Mouse (Mus musculus): ENCODE data around the gene Tmprss9. TPM values are rescaled to one million over a fixed set of nuclear protein-coding genes. Genes with fewer than 3 reads are reported as not detected.

Gene Tmprss9
- total and polyA plus RNA-seq, 3 experiments, result 0.15 to 0.25 TPM; not detected in 1

DNA sequence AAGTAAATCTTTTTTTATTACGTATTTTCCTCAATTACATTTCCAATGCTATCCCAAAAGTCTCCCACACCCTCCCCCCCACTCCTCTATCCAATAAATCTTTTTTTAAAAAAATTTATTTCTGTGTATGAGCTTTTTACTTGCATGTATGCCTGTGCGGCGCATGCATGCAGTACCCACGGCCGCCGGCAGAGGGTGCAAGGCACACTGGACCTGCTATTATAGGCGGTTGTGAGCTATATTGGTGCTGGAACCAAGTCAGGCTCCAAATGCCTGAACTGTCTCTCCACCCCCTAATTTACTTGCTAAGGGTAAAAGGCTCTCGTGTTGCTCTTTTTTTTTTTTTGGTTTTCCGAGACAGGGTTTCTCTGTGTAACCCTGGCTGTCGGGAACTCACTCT is 9.7 kb downstream of the Tmprss9 start (continued):
- TF ChIP-seq MXI1 (IDR thresholded peaks at IDR 0.05; ENCODE audit: low read depth, low read length) (no peak), POLR2AphosphoS2 (IDR thresholded peaks at IDR 0.05; ENCODE audit: low read length) (no peak), RAD21 (IDR thresholded peaks at IDR 0.05; ENCODE audit: low read depth, low read length) (peak; percentile 67), GATA1 (IDR thresholded peaks at IDR 0.05; ENCODE audit: low read depth, low read length) (no peak), CHD2 (IDR thresholded peaks at IDR 0.05; ENCODE audit: low read length) (no peak), NELFE (IDR thresholded peaks at IDR 0.05; ENCODE audit: low read depth, low read length) (no peak), GABPA (IDR thresholded peaks at IDR 0.05; ENCODE audit: low read depth, low read length) (no peak), TCF12 (IDR thresholded peaks at IDR 0.05; ENCODE audit: low read depth, low read length) (no peak), EP300 (IDR thresholded peaks at IDR 0.05; ENCODE audit: low read depth in 1 of 2, low read length in 2 of 2) (no peak), ZNF384 (IDR thresholded peaks at IDR 0.05; ENCODE audit: low read depth, low read length) (no peak), POLR2AphosphoS5 (IDR thresholded peaks at IDR 0.05; ENCODE audit: borderline replicate concordance, low read depth, low read length) (no peak), KAT2A (conservative IDR thresholded peaks at IDR 0.05; ENCODE audit: low read depth, low read length) (no peak), USF1 (IDR thresholded peaks at IDR 0.05; ENCODE audit: low read depth, low read length) (no peak), MEF2A (IDR thresholded peaks at IDR 0.05; ENCODE audit: extremely low read depth, insufficient replicate concordance, low read depth, low read length, poor library complexity, severe bottlenecking) (no peak)

DNA sequence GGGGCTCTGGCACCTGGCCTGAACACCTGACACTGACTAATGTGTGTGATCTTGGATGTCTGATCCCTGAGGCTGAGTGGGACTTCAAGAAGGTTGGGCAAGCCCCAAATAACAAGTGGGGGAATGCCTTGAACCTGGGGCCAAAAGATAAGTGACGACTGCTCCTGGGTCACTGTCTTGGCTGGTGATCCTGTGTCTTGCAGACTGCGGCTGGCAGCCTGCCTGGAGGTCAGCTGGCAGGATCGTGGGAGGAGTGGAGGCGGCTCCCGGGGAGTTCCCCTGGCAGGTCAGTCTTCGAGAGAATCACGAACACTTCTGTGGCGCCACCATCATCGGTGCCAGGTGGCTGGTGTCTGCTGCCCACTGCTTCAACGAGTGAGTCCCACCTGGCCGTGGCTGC is 15.5 kb downstream of the Tmprss9 start:
- Histone ChIP-seq H3K27me3 (ENCODE audit: control insufficient read depth in 1 of 2, insufficient read depth in 2 of 2, low read length in 2 of 2) (no peaks in the 10 kb centered on the region), H3K4me3 (ENCODE audit: control insufficient read depth in 1 of 2, insufficient read depth in 1 of 2, low read depth in 2 of 2, low read length in 2 of 2) (no peak overlapping the region), H3K27ac (ENCODE audit: control insufficient read depth, low read depth, low read length) (no peak overlapping the region), H3K9ac (ENCODE audit: control insufficient read depth, low read depth, low read length, poor library complexity, severe bottlenecking) (no peak overlapping the region), H3K79me2 (ENCODE audit: control insufficient read depth, insufficient read depth, low read length, poor library complexity) (no peaks in the 10 kb centered on the region), H3K9me3 (replicated peaks; ENCODE audit: insufficient read depth, low read length) (no peaks in the 10 kb centered on the region), H3K4me1 (ENCODE audit: control insufficient read depth in 1 of 2, insufficient read depth in 2 of 2, low read length in 2 of 2) (peaks cover 0 to 5% of the 10 kb centered on the region in 2 experiments; a peak in 1 of 4 replicates), H3K36me3 (ENCODE audit: control insufficient read depth in 1 of 2, insufficient read depth in 2 of 2, low read length in 2 of 2) (no peaks in the 10 kb centered on the region; a peak in 1 of 4 replicates)
- peak; percentile 20; the same call in 1 of the 2 replicates for TF ChIP-seq TCF12 (IDR thresholded peaks at IDR 0.05; ENCODE audit: low read depth, low read length)
- TF ChIP-seq EP300 (IDR thresholded peaks at IDR 0.05; ENCODE audit: low read depth in 1 of 2, low read length in 2 of 2), result peak; percentile 51 to 59; a peak in 3 of 4 replicates
- TF ChIP-seq TAL1 (IDR thresholded peaks at IDR 0.05; ENCODE audit: low read length), result peak; percentile 64
- no peak for TF ChIP-seq USF2 (IDR thresholded peaks at IDR 0.05; ENCODE audit: borderline replicate concordance in 1 of 2, insufficient read depth in 1 of 2, low read depth in 1 of 2, low read length in 2 of 2)
- peak; percentile 62; the same call in 1 of the 2 replicates for TF ChIP-seq SIN3A (IDR thresholded peaks at IDR 0.05; ENCODE audit: low read length)
- TF ChIP-seq E2F4 (IDR thresholded peaks at IDR 0.05; ENCODE audit: borderline replicate concordance, low read depth, low read length), result no peak
- TF ChIP-seq ETS1 (IDR thresholded peaks at IDR 0.05; ENCODE audit: low read depth, low read length), result peak; percentile 92
- peak; percentile 26; the same call in 1 of the 2 replicates for TF ChIP-seq MXI1 (IDR thresholded peaks at IDR 0.05; ENCODE audit: low read depth, low read length)
- peak; percentile 42; the same call in 1 of the 2 replicates for TF ChIP-seq GATA1 (IDR thresholded peaks at IDR 0.05; ENCODE audit: low read depth, low read length)
- DNase-seq (ENCODE audit: low read depth, low spot score), result peak; percentile 69
